In the genomic region with DNA sequence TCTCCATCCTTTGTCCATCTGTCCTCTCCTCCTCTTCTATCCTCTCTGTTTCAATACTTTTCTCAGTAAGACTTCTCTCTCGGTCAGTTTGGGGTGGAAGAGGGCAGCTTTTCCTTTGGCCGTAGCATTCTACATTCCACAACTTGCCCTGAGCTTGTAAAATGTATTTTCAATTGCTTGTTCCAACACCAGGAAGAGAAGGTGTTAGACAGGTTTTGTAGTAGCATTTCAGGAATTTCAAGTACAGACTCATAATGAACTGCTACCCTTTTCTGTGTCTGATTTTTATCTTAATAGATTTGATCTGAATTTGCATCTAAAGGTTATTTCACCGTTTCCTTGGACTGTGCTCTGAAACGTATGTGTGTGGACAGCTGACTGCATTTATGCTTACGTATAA, we compare ENCODE assay signal across 25 mouse cellular contexts. TPM values are rescaled to one million over a fixed set of nuclear protein-coding genes. Genes with fewer than 3 reads are reported as not detected.
DNase-seq lines count a peak whose midpoint lies in the region; ATAC-seq and TF ChIP-seq lines count a peak whose summit lies in the region.
"Had no signal": no experiment of that assay in that cellular context is flagged by ENCODE, and none has a peak within 500 bp of the region (broad histone marks: within the 10 kb centered on the region; RNA-seq: fewer than 3 reads in every experiment).

No protein-coding gene starts in this region.

- no peak overlapping the region for H3K4me3 ChIP-seq in embryonic facial prominence, embryonic 13.5 days
- no peak overlapping the region for H3K4me3 ChIP-seq in embryonic facial prominence, embryonic 10.5 days
- no peak overlapping the region for H3K4me3 ChIP-seq in lung, embryonic 15.5 days
- no peak overlapping the region for H3K4me3 ChIP-seq in lung, adult 2 months (replicated peaks; ENCODE audit: extremely low read depth, low read depth, low read length)
- no peak overlapping the region for H3K4me3 ChIP-seq in embryonic facial prominence, embryonic 14.5 days (ENCODE audit: low read depth, low read length)
- no peak overlapping the region for H3K4me3 ChIP-seq in stomach, embryonic 15.5 days (replicated peaks)
- H3K4me3 ChIP-seq: embryonic facial prominence, embryonic 12.5 days; forebrain, embryonic 13.5 days; liver, embryonic 15.5 days; midbrain, embryonic 10.5 days; myocyte; neural tube, embryonic 12.5 days had no signal

- no peak overlapping the region for H3K27ac ChIP-seq in embryonic facial prominence, embryonic 13.5 days
- no peak overlapping the region for H3K27ac ChIP-seq in embryonic facial prominence, embryonic 10.5 days (replicated peaks)
- peak overlapping the region; percentile 55 for H3K27ac ChIP-seq in lung, embryonic 15.5 days
- no peak overlapping the region for H3K27ac ChIP-seq in embryonic facial prominence, embryonic 14.5 days (replicated peaks; ENCODE audit: low read depth, low read length)
- peak overlapping the region; percentile 42; the same call in 1 of the 2 replicates for H3K27ac ChIP-seq in stomach, embryonic 15.5 days
- H3K27ac ChIP-seq: embryonic facial prominence, embryonic 12.5 days; forebrain, embryonic 13.5 days; liver, embryonic 15.5 days; midbrain, embryonic 10.5 days; neural tube, embryonic 12.5 days had no signal

- no peaks in the 10 kb centered on the region for H3K27me3 ChIP-seq in embryonic facial prominence, embryonic 13.5 days
- H3K27me3 ChIP-seq in embryonic facial prominence, embryonic 10.5 days (replicated peaks; ENCODE audit: low read depth, poor library complexity, severe bottlenecking): no peaks in the 10 kb centered on the region
- H3K27me3 ChIP-seq in lung, embryonic 15.5 days: no peaks in the 10 kb centered on the region
- no peaks in the 10 kb centered on the region for H3K27me3 ChIP-seq in embryonic facial prominence, embryonic 14.5 days (replicated peaks; ENCODE audit: control insufficient read depth, insufficient read depth, low read length)
- H3K27me3 ChIP-seq in stomach, embryonic 15.5 days (replicated peaks): no peaks in the 10 kb centered on the region
- H3K27me3 ChIP-seq: CH12.LX; embryonic facial prominence, embryonic 12.5 days; forebrain, embryonic 13.5 days; liver, embryonic 15.5 days; neural tube, embryonic 12.5 days had no signal

- no peak for ATAC-seq in embryonic facial prominence, embryonic 13.5 days (ENCODE audit: insufficient number of reproducible peaks, insufficient read depth, low FRiP score, low TSS enrichment, low read depth)
- no peak for ATAC-seq in lung, embryonic 15.5 days (ENCODE audit: borderline replicate concordance, extremely low read depth, low FRiP score, low TSS enrichment)
- ATAC-seq in embryonic facial prominence, embryonic 14.5 days (ENCODE audit: low read depth): no peak
- ATAC-seq in stomach, embryonic 15.5 days (ENCODE audit: insufficient read depth, low FRiP score, low read depth): no peak
- ATAC-seq: activated CD4-positive, CD25-positive, alpha-beta regulatory T cell, adult 4 months; forebrain, embryonic 13.5 days; hindbrain, embryonic 16.5 days had no signal

- no peak for DNase-seq in embryonic facial prominence, embryonic 10.5 days (ENCODE audit: low spot score)
- no peak for DNase-seq in lung, adult 2 months
- DNase-seq in embryonic facial prominence, embryonic 14.5 days (ENCODE audit: low spot score): peak; percentile 39
- DNase-seq in urinary bladder, postnatal 4 days (ENCODE audit: low spot score in 2 of 2): no peak
- DNase-seq in embryo, embryonic 11 days: no peak
- DNase-seq: adrenal gland, adult 2 months; cerebellum, adult 2 months; cerebellum, postnatal 25 days; gastrocnemius, postnatal 14 days; heart, postnatal 14 days; kidney, adult 8-10 months; kidney, postnatal 14 days; layer of hippocampus, adult 9-11 months had no signal

- WGBS in embryonic facial prominence, embryonic 13.5 days: 63% methylated on average over 5 of the region's 5 CpGs
- 87% methylated on average over 5 of the region's 5 CpGs for WGBS in embryonic facial prominence, embryonic 10.5 days
- 42% methylated on average over 5 of the region's 5 CpGs for WGBS in lung, embryonic 15.5 days
- 61% methylated on average over 5 of the region's 5 CpGs for WGBS in lung, adult 2 months
- 69% methylated on average over 5 of the region's 5 CpGs for WGBS in embryonic facial prominence, embryonic 14.5 days
- 73% methylated on average over 5 of the region's 5 CpGs for WGBS in stomach, embryonic 15.5 days

- peak overlapping the region; percentile 26 for H3K4me2 ChIP-seq in embryonic facial prominence, embryonic 13.5 days
- peak overlapping the region; percentile 10; the same call in 1 of the 2 replicates for H3K4me2 ChIP-seq in lung, embryonic 15.5 days
- no peak overlapping the region for H3K4me2 ChIP-seq in embryonic facial prominence, embryonic 14.5 days (ENCODE audit: low read depth, low read length)
- no peak overlapping the region for H3K4me2 ChIP-seq in stomach, embryonic 15.5 days
- H3K4me2 ChIP-seq: embryonic facial prominence, embryonic 12.5 days; forebrain, embryonic 13.5 days; liver, embryonic 15.5 days; neural tube, embryonic 12.5 days had no signal

- H3K9me3 ChIP-seq in embryonic facial prominence, embryonic 13.5 days: no peaks in the 10 kb centered on the region
- H3K9me3 ChIP-seq in embryonic facial prominence, embryonic 10.5 days: no peaks in the 10 kb centered on the region
- H3K9me3 ChIP-seq in lung, embryonic 15.5 days: no peaks in the 10 kb centered on the region
- H3K9me3 ChIP-seq in embryonic facial prominence, embryonic 14.5 days (ENCODE audit: control insufficient read depth, low read length): no peaks in the 10 kb centered on the region
- no peaks in the 10 kb centered on the region for H3K9me3 ChIP-seq in stomach, embryonic 15.5 days
- H3K9me3 ChIP-seq: embryonic facial prominence, embryonic 12.5 days; forebrain, embryonic 13.5 days; liver, embryonic 15.5 days; neural tube, embryonic 12.5 days had no signal

- no peak for TF ChIP-seq CTCF in lung, adult 2 months (IDR thresholded peaks at IDR 0.05; ENCODE audit: insufficient read depth, low read length)

- TF ChIP-seq POLR2A in lung, adult 2 months (IDR thresholded peaks at IDR 0.05; ENCODE audit: borderline replicate concordance, extremely low read depth, low read depth, low read length): no peak

- peaks cover 10% of the 10 kb centered on the region; the same call in 1 of the 2 replicates for H3K4me1 ChIP-seq in embryonic facial prominence, embryonic 13.5 days
- H3K4me1 ChIP-seq in embryonic facial prominence, embryonic 10.5 days: peaks cover 8% of the 10 kb centered on the region
- H3K4me1 ChIP-seq in lung, embryonic 15.5 days: peaks cover 8% of the 10 kb centered on the region; the same call in 1 of the 2 replicates
- peaks cover 4% of the 10 kb centered on the region for H3K4me1 ChIP-seq in lung, adult 2 months (ENCODE audit: control insufficient read depth, insufficient read depth, low read length)
- no peaks in the 10 kb centered on the region for H3K4me1 ChIP-seq in embryonic facial prominence, embryonic 14.5 days (ENCODE audit: control insufficient read depth, insufficient read depth, low read length)
- H3K4me1 ChIP-seq in stomach, embryonic 15.5 days: peaks cover 4% of the 10 kb centered on the region; the same call in 1 of the 2 replicates
- H3K4me1 ChIP-seq: neural tube, embryonic 12.5 days had no signal

- H3K9ac ChIP-seq in embryonic facial prominence, embryonic 13.5 days: no peak overlapping the region
- no peak overlapping the region for H3K9ac ChIP-seq in lung, embryonic 15.5 days
- no peak overlapping the region for H3K9ac ChIP-seq in embryonic facial prominence, embryonic 14.5 days (ENCODE audit: low read depth, low read length)
- no peak overlapping the region for H3K9ac ChIP-seq in stomach, embryonic 15.5 days
- H3K9ac ChIP-seq: embryonic facial prominence, embryonic 12.5 days; forebrain, embryonic 13.5 days; liver, embryonic 15.5 days; neural tube, embryonic 12.5 days had no signal

- no peaks in the 10 kb centered on the region for H3K36me3 ChIP-seq in embryonic facial prominence, embryonic 13.5 days
- H3K36me3 ChIP-seq in embryonic facial prominence, embryonic 10.5 days (replicated peaks): no peaks in the 10 kb centered on the region
- H3K36me3 ChIP-seq in lung, embryonic 15.5 days: no peaks in the 10 kb centered on the region
- no peaks in the 10 kb centered on the region for H3K36me3 ChIP-seq in embryonic facial prominence, embryonic 14.5 days (ENCODE audit: control insufficient read depth, insufficient read depth, low read length)
- H3K36me3 ChIP-seq in stomach, embryonic 15.5 days: no peaks in the 10 kb centered on the region
- H3K36me3 ChIP-seq: embryonic facial prominence, embryonic 12.5 days; liver, embryonic 15.5 days; neural tube, embryonic 12.5 days had no signal

RNA-seq across cellular contexts. Expression of gene Arhgap32, which starts 0.3 kb away (rescaled TPM):
- polyA plus RNA-seq in embryonic facial prominence, embryonic 13.5 days (2015; fragmentation: Nextera tagmentation; extraction: Ambion mirVana): 7.3 and 8.3 TPM in 2 replicates
- 3.6 and 4.0 TPM in 2 replicates for polyA plus RNA-seq in embryonic facial prominence, embryonic 10.5 days (2016; fragmentation: Nextera tagmentation; extraction: Ambion mirVana)
- 5.0 and 5.9 TPM in 2 replicates for polyA plus RNA-seq in lung, embryonic 15.5 days (2015; fragmentation: Nextera tagmentation; extraction: Ambion mirVana)
- polyA plus RNA-seq in lung, adult 2 months (2012; rRNA removed): 4.3 and 9.2 TPM in 2 replicates
- 10.9 and 11.5 TPM in 2 replicates for polyA plus RNA-seq in embryonic facial prominence, embryonic 14.5 days (2014; fragmentation: Nextera tagmentation; extraction: Ambion mirVana)
- polyA plus RNA-seq in stomach, embryonic 15.5 days (2015; fragmentation: Nextera tagmentation; extraction: Ambion mirVana): 11.7 and 12.9 TPM in 2 replicates
- polyA plus RNA-seq: activated CD4-positive, CD25-positive, alpha-beta regulatory T cell, adult 4 months had no signal

Comparison
In these comparisons a context has a peak if more than half of its experiments do, and no peak if none do; other contexts are left out.
1. H3K4me2 ChIP-seq: peak in embryonic facial prominence, embryonic 13.5 days (single experiment) and lung, embryonic 15.5 days (single experiment); none in embryonic facial prominence, embryonic 14.5 days (single experiment) and stomach, embryonic 15.5 days (single experiment).
2. H3K27ac ChIP-seq: peak in lung, embryonic 15.5 days (single experiment) and stomach, embryonic 15.5 days (single experiment); none in embryonic facial prominence, embryonic 13.5 days (single experiment), embryonic facial prominence, embryonic 10.5 days (single experiment) and embryonic facial prominence, embryonic 14.5 days (single experiment).